Mouse (Mus musculus) ES-CJ7 (cell line): ENCODE results near the gene Sv2b.

Experiments used
- DNase-seq: peaks from one replicate; pipeline ENCODE4 v3.0.0; 2011; ENCODE audit warnings: low read depth, low spot score

Gene Sv2b

GRCm38 (mm10) chr7:75102536-75103332 is 206.3 kb downstream of the Sv2b start:
- no peak for DNase-seq

GRCm38 (mm10) chr7:75085473-75085872 is 223.6 kb downstream of the Sv2b start:
- no peak for DNase-seq

- DNase-seq, result no peak
Observed at GRCm38 (mm10) chr7:75080163-75080562, 228.9 kb downstream of the Sv2b start.

GRCm38 (mm10) chr7:75077560-75078208 is 231.4 kb downstream of the Sv2b start:
- DNase-seq, result no peak
